In the genomic region with DNA sequence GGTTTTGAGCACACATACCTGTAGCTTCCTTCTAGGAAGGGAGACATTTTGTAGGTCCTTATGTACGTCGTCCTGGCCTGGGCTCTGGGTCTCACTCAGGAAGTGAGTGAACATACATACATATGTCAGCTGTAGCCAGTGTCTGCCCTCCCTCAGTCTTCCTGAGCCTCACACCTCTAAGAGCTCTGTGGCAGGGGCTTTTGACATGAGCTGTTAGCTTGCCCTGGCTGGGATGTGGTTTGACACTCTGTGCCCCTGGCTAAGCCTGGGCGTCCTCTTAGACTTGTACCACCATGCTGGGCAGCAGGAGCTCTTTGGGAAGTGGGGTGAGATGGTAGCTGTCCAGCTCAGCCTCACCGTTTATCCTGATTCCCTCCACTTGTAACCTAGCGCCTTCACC, we compare ENCODE assay signal across 9 mouse cellular contexts. TPM values are rescaled to one million over a fixed set of nuclear protein-coding genes. Genes with fewer than 3 reads are reported as not detected.
DNase-seq lines count a peak whose midpoint lies in the region; ATAC-seq and TF ChIP-seq lines count a peak whose summit lies in the region.
"Had no signal": no experiment of that assay in that cellular context is flagged by ENCODE, and none has a peak within 500 bp of the region (broad histone marks: within the 10 kb centered on the region; RNA-seq: fewer than 3 reads in every experiment).

No protein-coding gene starts in this region.

- TF ChIP-seq CTCF in kidney, postnatal 0 days (IDR thresholded peaks at IDR 0.05; ENCODE audit: low read depth): no peak
- TF ChIP-seq CTCF in kidney, adult 2 months (conservative IDR thresholded peaks at IDR 0.05; ENCODE audit: insufficient read depth, insufficient read length, low read depth, low read length): no peak
- TF ChIP-seq CTCF in embryonic fibroblast, embryonic 13.5 days (IDR thresholded peaks at IDR 0.05; ENCODE audit: borderline replicate concordance, insufficient read depth, low read length): no peak

- peaks cover 63% of the 10 kb centered on the region for H3K79me2 ChIP-seq in myocyte (ENCODE audit: control insufficient read depth, insufficient read depth)

- WGBS in kidney, postnatal 0 days: 59% methylated on average over 5 of the region's 5 CpGs
- 54% methylated on average over 5 of the region's 5 CpGs for WGBS in kidney, adult 2 months
- WGBS in intestine, embryonic 16.5 days: 63% methylated on average over 5 of the region's 5 CpGs

- no peak overlapping the region for H3ac ChIP-seq in myocyte (ENCODE audit: control insufficient read depth, insufficient read length)

- no peak overlapping the region for H3K4me3 ChIP-seq in kidney, postnatal 0 days (replicated peaks; ENCODE audit: low read depth, low read length)
- no peak overlapping the region for H3K4me3 ChIP-seq in kidney, adult 2 months (ENCODE audit: insufficient read depth, low read depth, low read length)
- H3K4me3 ChIP-seq in embryonic fibroblast, embryonic 13.5 days (ENCODE audit: insufficient read depth, low read length): 0 out of 2 replicates have a peak overlapping the region, but pooled peaks have one; percentile 89
- peak overlapping the region; percentile 92; the same call in 1 of the 2 replicates for H3K4me3 ChIP-seq in intestine, embryonic 16.5 days (ENCODE audit: low read length)
- peak overlapping the region; percentile 78 for H3K4me3 ChIP-seq in myocyte

- H3K36me3 ChIP-seq in kidney, postnatal 0 days (ENCODE audit: insufficient read depth, low read length): no peaks in the 10 kb centered on the region
- no peaks in the 10 kb centered on the region for H3K36me3 ChIP-seq in kidney, adult 2 months (ENCODE audit: control insufficient read depth, insufficient read depth, low read length)
- H3K36me3 ChIP-seq in intestine, embryonic 16.5 days (ENCODE audit: control insufficient read depth, insufficient read depth, low read length): no peaks in the 10 kb centered on the region
- H3K36me3 ChIP-seq in myocyte (ENCODE audit: control insufficient read depth, insufficient read depth): no peaks in the 10 kb centered on the region

- H3K9me3 ChIP-seq in kidney, postnatal 0 days (replicated peaks; ENCODE audit: low read length): no peaks in the 10 kb centered on the region
- H3K9me3 ChIP-seq in intestine, embryonic 16.5 days (ENCODE audit: control insufficient read depth, low read length): no peaks in the 10 kb centered on the region

- DNase-seq in kidney, postnatal 0 days (ENCODE audit: low spot score): no peak
- no peak for DNase-seq in kidney, adult 2 months
- no peak for DNase-seq in gastrocnemius, adult 8-10 months (ENCODE audit: low spot score in 2 of 2)
- DNase-seq in cerebellum, adult 9-10 months: no peak
- DNase-seq: cerebellum, adult 11-12 months had no signal

- peaks cover 21% of the 10 kb centered on the region for H3K4me1 ChIP-seq in kidney, postnatal 0 days (replicated peaks; ENCODE audit: insufficient read depth, low read length)
- H3K4me1 ChIP-seq in kidney, adult 2 months (ENCODE audit: control insufficient read depth, insufficient read depth, low read length): peaks cover 14% of the 10 kb centered on the region
- peaks cover 16% of the 10 kb centered on the region; the same call in 1 of the 2 replicates for H3K4me1 ChIP-seq in embryonic fibroblast, embryonic 13.5 days (ENCODE audit: control insufficient read depth, insufficient read depth, low read length)
- peaks cover 25% of the 10 kb centered on the region for H3K4me1 ChIP-seq in intestine, embryonic 16.5 days (ENCODE audit: control insufficient read depth, insufficient read depth, low read length)

- TF ChIP-seq POLR2A in kidney, adult 2 months (IDR thresholded peaks at IDR 0.05; ENCODE audit: low read depth, low read length): no peak
- TF ChIP-seq POLR2A in embryonic fibroblast, embryonic 13.5 days (IDR thresholded peaks at IDR 0.05; ENCODE audit: low read depth, low read length): no peak
- TF ChIP-seq POLR2A in myocyte (IDR thresholded peaks at IDR 0.05; ENCODE audit: insufficient read length, low read depth): no peak

- H3K27ac ChIP-seq in kidney, postnatal 0 days: no peak overlapping the region
- no peak overlapping the region for H3K27ac ChIP-seq in kidney, adult 2 months (ENCODE audit: insufficient read depth, low read depth, low read length)
- no peak overlapping the region for H3K27ac ChIP-seq in embryonic fibroblast, embryonic 13.5 days (ENCODE audit: insufficient read depth, low read length)
- 0 out of 2 replicates have a peak overlapping the region, but pooled peaks have one; percentile 27 for H3K27ac ChIP-seq in intestine, embryonic 16.5 days (ENCODE audit: low read length)

- H3K4me2 ChIP-seq in kidney, postnatal 0 days (ENCODE audit: low read length): peak overlapping the region; percentile 30; the same call in 1 of the 2 replicates
- peak overlapping the region; percentile 92 for H3K4me2 ChIP-seq in intestine, embryonic 16.5 days (ENCODE audit: low read depth, low read length)
- H3K4me2 ChIP-seq in myocyte (ENCODE audit: low read depth): peak overlapping the region; percentile 96

- no peaks in the 10 kb centered on the region for H3K27me3 ChIP-seq in kidney, postnatal 0 days (ENCODE audit: insufficient read depth, low read length)
- H3K27me3 ChIP-seq in kidney, adult 2 months (replicated peaks; ENCODE audit: control insufficient read depth, insufficient read depth, low read length): no peaks in the 10 kb centered on the region
- no peaks in the 10 kb centered on the region for H3K27me3 ChIP-seq in intestine, embryonic 16.5 days (replicated peaks; ENCODE audit: control insufficient read depth, insufficient read depth, low read length)
- no peaks in the 10 kb centered on the region for H3K27me3 ChIP-seq in myocyte (ENCODE audit: control insufficient read depth, insufficient read depth, insufficient read length)

- no peak for ATAC-seq in kidney, postnatal 0 days (replicated peaks; ENCODE audit: low FRiP score, low read depth)
- no peak for ATAC-seq in intestine, embryonic 16.5 days
- no peak for ATAC-seq in megakaryocyte progenitor cell, adult 5-6 weeks (replicated peaks; ENCODE audit: poor library complexity)

- peak overlapping the region; percentile 6 for H3K9ac ChIP-seq in kidney, postnatal 0 days (ENCODE audit: low read depth, low read length)
- H3K9ac ChIP-seq in intestine, embryonic 16.5 days (ENCODE audit: low read depth, low read length): peak overlapping the region; percentile 91

TF ChIP-seq in myocyte, 11 proteins besides CTCF, POLR2A, EP300 and RAD21 (continues in another document):
- TF ChIP-seq CEBPB (IDR thresholded peaks at IDR 0.05; ENCODE audit: insufficient read depth, poor library complexity, severe bottlenecking): no peak
- TF ChIP-seq TCF3 (IDR thresholded peaks at IDR 0.05; ENCODE audit: insufficient read length, low read depth): no peak

RNA-seq across cellular contexts. Expression of a gene that starts 1.9 kb away (rescaled TPM):
- polyA plus RNA-seq in kidney, postnatal 0 days (2015; fragmentation: Nextera tagmentation; extraction: Ambion mirVana): 17.5 and 18.1 TPM in 2 replicates
- polyA plus RNA-seq in kidney, adult 2 months (2012; rRNA removed): 44.3 and 57.6 TPM in 2 replicates
- 21.6 and 22.2 TPM in 2 replicates for polyA plus RNA-seq in embryonic fibroblast, embryonic 13.5 days (2011; ENCODE audit: insufficient read length, low read depth, missing spikeins)
- 11.0 and 15.4 TPM in 2 replicates for polyA plus RNA-seq in intestine, embryonic 16.5 days (2015; fragmentation: Nextera tagmentation; extraction: Ambion mirVana)
- polyA plus RNA-seq in myocyte (2012; fragmentation: generic; extraction: Trizol): 49.7 TPM
- 25.0 and 29.1 TPM in 2 replicates for total RNA-seq in megakaryocyte progenitor cell, adult 5-6 weeks (2015)
- total RNA-seq in megakaryocyte progenitor cell, adult 5-6 weeks (2017): 21.3 and 22.6 TPM in 2 replicates
- total RNA-seq in gastrocnemius, adult 8-10 months (2022): 10 to 100 TPM; 22.4 to 27.6 (median 27.0) TPM

RNA-seq across cellular contexts. Expression of a gene that starts 13.1 kb away (rescaled TPM):
- polyA plus RNA-seq in kidney, postnatal 0 days (2015; fragmentation: Nextera tagmentation; extraction: Ambion mirVana): 0.32 and 0.38 TPM in 2 replicates
- not detected in 2 replicates for polyA plus RNA-seq in kidney, adult 2 months (2012; rRNA removed)
- not detected in 2 replicates for polyA plus RNA-seq in embryonic fibroblast, embryonic 13.5 days (2011; ENCODE audit: insufficient read length, low read depth, missing spikeins)
- 0.29 TPM in 1 of 2 replicates, not detected in the other for polyA plus RNA-seq in intestine, embryonic 16.5 days (2015; fragmentation: Nextera tagmentation; extraction: Ambion mirVana)
- not detected for polyA plus RNA-seq in myocyte (2012; fragmentation: generic; extraction: Trizol)
- total RNA-seq in megakaryocyte progenitor cell, adult 5-6 weeks (2015): not detected in 2 replicates
- not detected in 2 replicates for total RNA-seq in megakaryocyte progenitor cell, adult 5-6 weeks (2017)
- not detected for total RNA-seq in gastrocnemius, adult 8-10 months (2022)

RNA-seq across cellular contexts. Expression of a gene that starts 18.4 kb away (rescaled TPM):
- polyA plus RNA-seq in kidney, postnatal 0 days (2015; fragmentation: Nextera tagmentation; extraction: Ambion mirVana): 1.4 and 1.7 TPM in 2 replicates
- 1.5 and 2.2 TPM in 2 replicates for polyA plus RNA-seq in kidney, adult 2 months (2012; rRNA removed)
- polyA plus RNA-seq in embryonic fibroblast, embryonic 13.5 days (2011; ENCODE audit: insufficient read length, low read depth, missing spikeins): 0.99 and 1.1 TPM in 2 replicates
- polyA plus RNA-seq in intestine, embryonic 16.5 days (2015; fragmentation: Nextera tagmentation; extraction: Ambion mirVana): 6.0 and 6.9 TPM in 2 replicates
- 0.29 TPM for polyA plus RNA-seq in myocyte (2012; fragmentation: generic; extraction: Trizol)
- total RNA-seq in megakaryocyte progenitor cell, adult 5-6 weeks (2015): not detected in 2 replicates
- not detected in 2 replicates for total RNA-seq in megakaryocyte progenitor cell, adult 5-6 weeks (2017)
- under 1 TPM in 1 of 4 experiments, not detected in 3; 0.17 TPM for total RNA-seq in gastrocnemius, adult 8-10 months (2022)

RNA-seq across cellular contexts. Expression of a gene that starts 21.2 kb away (rescaled TPM):
- 141 and 145 TPM in 2 replicates for polyA plus RNA-seq in kidney, postnatal 0 days (2015; fragmentation: Nextera tagmentation; extraction: Ambion mirVana)
- polyA plus RNA-seq in kidney, adult 2 months (2012; rRNA removed): 111 and 123 TPM in 2 replicates
- 24.2 and 25.9 TPM in 2 replicates for polyA plus RNA-seq in embryonic fibroblast, embryonic 13.5 days (2011; ENCODE audit: insufficient read length, low read depth, missing spikeins)
- 37.5 and 38.6 TPM in 2 replicates for polyA plus RNA-seq in intestine, embryonic 16.5 days (2015; fragmentation: Nextera tagmentation; extraction: Ambion mirVana)
- 19.1 TPM for polyA plus RNA-seq in myocyte (2012; fragmentation: generic; extraction: Trizol)
- 1.2 and 2.6 TPM in 2 replicates for total RNA-seq in megakaryocyte progenitor cell, adult 5-6 weeks (2015)
- total RNA-seq in megakaryocyte progenitor cell, adult 5-6 weeks (2017): 1.4 and 1.6 TPM in 2 replicates
- total RNA-seq in gastrocnemius, adult 8-10 months (2022): 10 to 100 TPM; 17.8 to 38.4 (median 20.8) TPM

RNA-seq across cellular contexts. Expression of a gene that starts 24.6 kb away (rescaled TPM):
- polyA plus RNA-seq in kidney, postnatal 0 days (2015; fragmentation: Nextera tagmentation; extraction: Ambion mirVana): 43.3 and 47.6 TPM in 2 replicates
- polyA plus RNA-seq in kidney, adult 2 months (2012; rRNA removed): 29.8 and 34.7 TPM in 2 replicates
- 26.8 and 34.7 TPM in 2 replicates for polyA plus RNA-seq in embryonic fibroblast, embryonic 13.5 days (2011; ENCODE audit: insufficient read length, low read depth, missing spikeins)
- polyA plus RNA-seq in intestine, embryonic 16.5 days (2015; fragmentation: Nextera tagmentation; extraction: Ambion mirVana): 47.3 and 48.5 TPM in 2 replicates
- polyA plus RNA-seq in myocyte (2012; fragmentation: generic; extraction: Trizol): 47.7 TPM
- 22.4 and 23.6 TPM in 2 replicates for total RNA-seq in megakaryocyte progenitor cell, adult 5-6 weeks (2015)
- total RNA-seq in megakaryocyte progenitor cell, adult 5-6 weeks (2017): 37.2 and 62.7 TPM in 2 replicates
- total RNA-seq in gastrocnemius, adult 8-10 months (2022): 10 to 100 TPM; 38.2 to 54.4 (median 44.7) TPM

Comparison
In these comparisons a context has a peak if more than half of its experiments do, and no peak if none do; other contexts are left out.
1. H3K4me2 ChIP-seq: peak in every context shown above with its lines; median percentile 96 in myocyte; 92 in intestine, embryonic 16.5 days; 30 in kidney, postnatal 0 days.
2. H3K4me3 ChIP-seq: peak in embryonic fibroblast, embryonic 13.5 days (single experiment), intestine, embryonic 16.5 days (single experiment) and myocyte (single experiment); none in kidney, postnatal 0 days (single experiment) and kidney, adult 2 months (single experiment).